Mouse (Mus musculus) liver, embryonic 14.5 days (tissue): ENCODE results near the gene Hspd1.

ENCODE experiments used
- CTCF ChIP-seq: IDR thresholded peaks from 2 replicates; pipeline ENCODE4 v1.5.1; 2016; ENCODE audit warnings: antibody characterized with exemption, low read depth, control low read depth
- EP300 ChIP-seq: IDR thresholded peaks from 2 replicates; pipeline ENCODE4 v1.6.1; 2016; ENCODE audit warnings: antibody characterized with exemption, low read depth

- no peak for TF ChIP-seq CTCF
- TF ChIP-seq EP300 = no peak
Observed at GRCm38 (mm10) chr1:55107644-55108043, 19.6 kb upstream of the Hspd1 start.
